Mouse (Mus musculus): ENCODE data around the gene Vmp1.

DNA sequence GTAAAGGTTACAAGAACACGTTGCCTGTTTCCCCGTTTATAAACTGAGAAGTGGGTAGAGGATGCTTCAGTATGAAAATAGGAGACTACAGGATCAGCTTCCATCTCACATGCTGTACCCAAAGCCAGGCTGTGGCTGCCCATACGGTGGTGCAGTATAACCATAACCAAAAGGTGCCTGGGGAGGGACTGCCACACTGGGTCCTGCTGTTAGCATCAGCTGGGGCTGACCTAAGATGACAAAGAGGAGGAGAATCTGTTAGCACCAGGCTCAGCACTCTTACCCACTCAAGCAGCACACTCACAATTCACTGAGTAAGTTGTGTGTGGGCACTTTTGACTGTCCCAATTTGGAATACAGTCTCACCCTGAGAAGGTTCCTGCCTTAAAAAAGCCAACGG is 11.8 kb upstream of the Vmp1 start:
- TF ChIP-seq CTCF (IDR thresholded peaks at IDR 0.05; ENCODE audit: low read depth, low read length) (no peak), POLR2A (IDR thresholded peaks at IDR 0.05; ENCODE audit: borderline replicate concordance, low read depth, low read length) (no peak)
